ENCODE assay signal across 8 mouse cellular contexts in the genomic region with DNA sequence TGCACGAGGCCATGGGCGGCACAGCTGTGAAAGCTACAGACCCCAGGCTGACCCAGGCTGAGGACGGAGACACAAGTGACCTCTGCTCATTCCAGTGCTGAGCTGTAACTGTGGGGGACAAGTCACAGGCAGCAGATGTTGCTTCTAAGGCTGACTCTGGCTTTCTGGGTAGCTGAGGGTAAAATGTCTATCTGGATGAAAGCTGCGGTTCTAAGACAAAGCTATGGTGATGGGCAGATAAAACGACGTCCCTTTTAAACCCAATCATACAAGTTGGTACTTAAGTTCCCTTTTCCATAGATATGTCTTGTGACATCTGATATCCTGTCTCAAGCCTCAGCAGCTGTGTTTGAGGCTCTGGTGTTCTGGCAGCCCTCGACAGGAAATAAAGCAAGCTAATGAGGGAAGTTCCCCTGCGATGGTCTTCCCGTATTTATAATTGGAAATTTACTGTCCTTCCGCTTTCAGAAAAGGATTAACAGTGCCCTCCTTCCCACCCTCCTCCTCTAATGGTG.
A peak's percentile ranks its signal among the peaks of the same experiment; 100 is the strongest.
DNase-seq lines count a peak whose midpoint lies in the region; ATAC-seq and TF ChIP-seq lines count a peak whose summit lies in the region.

No protein-coding gene starts in this region.

- no peak for TF ChIP-seq CTCF in cerebellum, adult 2 months (IDR thresholded peaks at IDR 0.05; ENCODE audit: borderline replicate concordance, insufficient read depth, low read depth, low read length)

- TF ChIP-seq POLR2A in cerebellum, adult 2 months (IDR thresholded peaks at IDR 0.05; ENCODE audit: borderline replicate concordance, insufficient read depth, low read length), result no peak

- H3K36me3 ChIP-seq in heart, embryonic 14.5 days (ENCODE audit: control insufficient read depth, insufficient read depth, low read length), result 0 out of 2 replicates have a peak, but pooled peaks cover 6% of the 10 kb centered on the region
- H3K36me3 ChIP-seq in liver, embryonic 16.5 days (ENCODE audit: control insufficient read depth, insufficient read depth), result peaks cover 6% of the 10 kb centered on the region
- H3K36me3 ChIP-seq in forebrain, embryonic 11.5 days (ENCODE audit: control insufficient read depth, insufficient read depth, low read length), result no peaks in the 10 kb centered on the region

- peak overlapping the region; percentile 1; the same call in 1 of the 2 replicates for H3K4me2 ChIP-seq in heart, embryonic 14.5 days (ENCODE audit: low read length)
- peak overlapping the region; percentile 21; the same call in 1 of the 2 replicates for H3K4me2 ChIP-seq in liver, embryonic 16.5 days (ENCODE audit: low read depth, low read length)
- H3K4me2 ChIP-seq in forebrain, embryonic 11.5 days (ENCODE audit: low read depth, low read length, severe bottlenecking), result no peak overlapping the region

- H3K27ac ChIP-seq in heart, embryonic 14.5 days (replicated peaks in 1 of 2; ENCODE audit: control insufficient read depth in 1 of 2, insufficient read depth in 1 of 2, low read depth in 2 of 2, low read length in 2 of 2), result no peak overlapping the region
- H3K27ac ChIP-seq in liver, embryonic 16.5 days (ENCODE audit: low read length), result peak overlapping the region; percentile 75
- H3K27ac ChIP-seq in cerebellum, adult 2 months (ENCODE audit: insufficient read depth, low read length), result no peak overlapping the region
- H3K27ac ChIP-seq in forebrain, embryonic 11.5 days (ENCODE audit: low read depth, low read length), result no peak overlapping the region

- DNase-seq in thymus, postnatal 0 days (ENCODE audit: low spot score), result peak; percentile 21
- DNase-seq in thymus, postnatal 25 days, result no peak
- DNase-seq in cerebellum, adult 2 months, result no peak
- no peak for DNase-seq in cerebellum, adult 9-11 months
- DNase-seq in forebrain, embryonic 11.5 days (ENCODE audit: low spot score), result no peak
- DNase-seq in cerebellum, adult 9-10 months, result no peak

- H3K4me1 ChIP-seq in heart, embryonic 14.5 days (ENCODE audit: control insufficient read depth in 2 of 2, insufficient read depth in 2 of 2, low read length in 2 of 2), result peaks cover 7 to 11% of the 10 kb centered on the region in 2 experiments; a peak in 3 of 4 replicates
- peaks cover 16% of the 10 kb centered on the region for H3K4me1 ChIP-seq in liver, embryonic 16.5 days (ENCODE audit: control insufficient read depth, low read depth, low read length)
- no peaks in the 10 kb centered on the region for H3K4me1 ChIP-seq in cerebellum, adult 2 months (ENCODE audit: control insufficient read depth, insufficient read depth, low read length)
- H3K4me1 ChIP-seq in forebrain, embryonic 11.5 days (replicated peaks; ENCODE audit: control insufficient read depth, insufficient read depth, low read length), result no peaks in the 10 kb centered on the region

- H3K27me3 ChIP-seq in heart, embryonic 14.5 days (ENCODE audit: control insufficient read depth, insufficient read depth, low read length), result no peaks in the 10 kb centered on the region
- no peaks in the 10 kb centered on the region for H3K27me3 ChIP-seq in liver, embryonic 16.5 days (ENCODE audit: control insufficient read depth, insufficient read depth, low read depth, low read length)
- no peaks in the 10 kb centered on the region for H3K27me3 ChIP-seq in cerebellum, adult 2 months (ENCODE audit: control insufficient read depth, insufficient read depth, low read length)
- H3K27me3 ChIP-seq in forebrain, embryonic 11.5 days (ENCODE audit: control insufficient read depth, insufficient read depth, low read length), result no peaks in the 10 kb centered on the region

- H3K4me3 ChIP-seq in heart, embryonic 14.5 days (ENCODE audit: control insufficient read depth in 1 of 2, insufficient read depth in 1 of 2, low read depth in 1 of 2, low read length in 2 of 2), result no peak overlapping the region
- H3K4me3 ChIP-seq in liver, embryonic 16.5 days (ENCODE audit: low read depth, low read length), result no peak overlapping the region
- H3K4me3 ChIP-seq in cerebellum, adult 2 months (replicated peaks; ENCODE audit: insufficient read depth, low read depth, low read length), result no peak overlapping the region
- H3K4me3 ChIP-seq in forebrain, embryonic 11.5 days (ENCODE audit: low read depth, low read length), result no peak overlapping the region

- no peak for ATAC-seq in heart, embryonic 14.5 days (ENCODE audit: insufficient number of reproducible peaks, insufficient read depth, low FRiP score, low read depth)
- ATAC-seq in liver, embryonic 16.5 days (ENCODE audit: low read depth), result peak; percentile 70
- ATAC-seq in forebrain, embryonic 11.5 days (replicated peaks; ENCODE audit: low FRiP score), result no peak

- H3K9ac ChIP-seq in heart, embryonic 14.5 days (ENCODE audit: low read length), result no peak overlapping the region
- no peak overlapping the region for H3K9ac ChIP-seq in liver, embryonic 16.5 days (ENCODE audit: low read depth, low read length)
- H3K9ac ChIP-seq in forebrain, embryonic 11.5 days (ENCODE audit: low read length), result no peak overlapping the region

- WGBS in heart, embryonic 14.5 days, result 37% methylated on average over 10 of the region's 10 CpGs
- WGBS in liver, embryonic 16.5 days (ENCODE audit: insufficient replicate concordance), result 9% methylated on average over 10 of the region's 10 CpGs
- WGBS in cerebellum, adult 2 months, result 70% methylated on average over 10 of the region's 10 CpGs
- WGBS in forebrain, embryonic 11.5 days, result 29% methylated on average over 10 of the region's 10 CpGs

- peaks cover 5% of the 10 kb centered on the region; the same call in 1 of the 2 replicates for H3K9me3 ChIP-seq in heart, embryonic 14.5 days (ENCODE audit: control insufficient read depth, low read length)
- no peaks in the 10 kb centered on the region for H3K9me3 ChIP-seq in liver, embryonic 16.5 days (replicated peaks; ENCODE audit: control insufficient read depth, low read length)
- no peaks in the 10 kb centered on the region; the same call in 1 of the 2 replicates for H3K9me3 ChIP-seq in forebrain, embryonic 11.5 days (ENCODE audit: control insufficient read depth, low read length)
